Mouse (Mus musculus) forebrain, embryonic 16.5 days (tissue): ENCODE data around the gene Fibp. TPM values are rescaled to one million over a fixed set of nuclear protein-coding genes. Genes with fewer than 3 reads are reported as not detected.

Source experiments
- ATAC-seq: fragments of 200-750 bp; cut with Nextera tagmentation; 2 replicates; pipeline ENCODE4 v1.8.0; 2017; ENCODE audit warnings: mild to moderate bottlenecking, moderate library complexity
- H3K27ac ChIP-seq: fragments of 300-500 bp; sonication (generic); 2 replicates; pipeline ENCODE4 v1.5.1; 2014; ENCODE audit warnings: low read length, control low read depth
- H3K27me3 ChIP-seq: fragments of 300-500 bp; sonication (generic); replicated peaks from 2 replicates; pipeline ENCODE4 v1.6.1; 2014; ENCODE audit warnings: low read length; ENCODE audit not compliant: control insufficient read depth, insufficient read depth
- H3K36me3 ChIP-seq: fragments of 300-500 bp; sonication (generic); 2 replicates; pipeline ENCODE4 v1.6.1; 2014; ENCODE audit not compliant: control insufficient read depth, insufficient read depth
- H3K4me1 ChIP-seq: fragments of 300-500 bp; sonication (generic); replicated peaks from 2 replicates; pipeline ENCODE4 v1.6.1; 2014; ENCODE audit warnings: low read length; ENCODE audit not compliant: control insufficient read depth, insufficient read depth
- H3K4me2 ChIP-seq: fragments of 300-500 bp; sonication (generic); 2 replicates; pipeline ENCODE4 v1.6.1; 2014; ENCODE audit warnings: mild to moderate bottlenecking, low read length, control low read depth
- H3K4me3 ChIP-seq: fragments of 300-500 bp; sonication (generic); replicated peaks from 2 replicates; pipeline ENCODE4 v1.5.1; 2014; ENCODE audit warnings: mild to moderate bottlenecking, low read length, control low read depth
- H3K9ac ChIP-seq: fragments of 300-500 bp; sonication (generic); replicated peaks from 2 replicates; pipeline ENCODE4 v1.6.1; 2014; ENCODE audit warnings: low read depth, low read length, control low read depth
- H3K9me3 ChIP-seq: fragments of 300-500 bp; sonication (generic); 2 replicates; pipeline ENCODE4 v1.6.1; 2016; ENCODE audit warnings: low read length; ENCODE audit not compliant: control insufficient read depth
- WGBS: fragments of 180-500 bp; shearing (Covaris S2); extraction: QIAGEN DNeasy Blood & Tissue Kit; methylation state at CpG from one replicate; pipeline ENCODE4 v1.1.7; 2014; 5-methylcytosine and 5-hydroxymethylcytosine counted together
- polyA plus RNA-seq: library from polyadenylated mRNA; unstranded; fragments of >200 nt; fragmentation: Nextera tagmentation; extraction: Ambion mirVana; gene quantifications from 2 replicates; pipeline ENCODE4 v1.2.1, GENCODE M21; 2015

Fibp gene
- polyA plus RNA-seq, 1 experiment from 2014 or later, result 185 TPM

GRCm38 (mm10) chr19:5422267-5422666, 38.1 kb upstream of the Fibp start:
- no peak for ATAC-seq
- 81% methylated on average over 10 of the region's 10 CpGs for WGBS
- Histone ChIP-seq H3K27ac (no peak overlapping the region), H3K4me3 (no peak overlapping the region), H3K4me1 (peaks cover 37% of the 10 kb centered on the region), H3K36me3 (peaks cover 9% of the 10 kb centered on the region; the same call in 1 of the 2 replicates), H3K4me2 (no peak overlapping the region), H3K27me3 (no peaks in the 10 kb centered on the region), H3K9me3 (no peaks in the 10 kb centered on the region), H3K9ac (no peak overlapping the region)

- H3K4me1 ChIP-seq, result peaks cover 37% of the 10 kb centered on the region
- H3K4me3 ChIP-seq, result no peak overlapping the region
- H3K27me3 ChIP-seq, result no peaks in the 10 kb centered on the region
- no peak for ATAC-seq
- no peak overlapping the region for H3K27ac ChIP-seq
- H3K4me2 ChIP-seq, result no peak overlapping the region; the same call in 1 of the 2 replicates
- H3K9me3 ChIP-seq, result no peaks in the 10 kb centered on the region
- WGBS, result 71% methylated on average over 9 of the region's 9 CpGs
- peak overlapping the region; percentile 92; the same call in 1 of the 2 replicates for H3K9ac ChIP-seq
- H3K36me3 ChIP-seq, result peaks cover 9% of the 10 kb centered on the region; the same call in 1 of the 2 replicates
These were observed 37.4 kb upstream of the Fibp start for GRCm38 (mm10) chr19:5422895-5423443.

- peaks cover 9% of the 10 kb centered on the region; the same call in 1 of the 2 replicates for H3K36me3 ChIP-seq
- H3K4me3 ChIP-seq, result peak overlapping the region; percentile 78
- 63% methylated on average over 12 of the region's 12 CpGs for WGBS
- no peak overlapping the region for H3K27ac ChIP-seq
- no peaks in the 10 kb centered on the region for H3K27me3 ChIP-seq
- H3K4me2 ChIP-seq, result peak overlapping the region; percentile 91
- peak overlapping the region; percentile 92 for H3K9ac ChIP-seq
- no peaks in the 10 kb centered on the region for H3K9me3 ChIP-seq
- ATAC-seq, result no peak
- H3K4me1 ChIP-seq, result peaks cover 37% of the 10 kb centered on the region
These were observed 36.9 kb upstream of the Fibp start for GRCm38 (mm10) chr19:5423561-5423960.

- peaks cover 9% of the 10 kb centered on the region; the same call in 1 of the 2 replicates for H3K36me3 ChIP-seq
- H3K9me3 ChIP-seq, result no peaks in the 10 kb centered on the region
- peak overlapping the region; percentile 92 for H3K9ac ChIP-seq
- peak overlapping the region; percentile 80 for H3K27ac ChIP-seq
- WGBS, result under 1% methylated on average over 32 of the region's 48 CpGs
- no peak; the same call in none of the 2 replicates for ATAC-seq
- peak overlapping the region; percentile 91 for H3K4me2 ChIP-seq
- no peaks in the 10 kb centered on the region for H3K27me3 ChIP-seq
- H3K4me3 ChIP-seq, result peak overlapping the region; percentile 78
- H3K4me1 ChIP-seq, result peaks cover 37% of the 10 kb centered on the region
These were observed 36.2 kb upstream of the Fibp start for GRCm38 (mm10) chr19:5424092-5424781.

GRCm38 (mm10) chr19:5424782-5425741, 35.4 kb upstream of the Fibp start, which contains the start of the genes Drap1 and AI837181:
Gene Drap1, minus strand, starts transcription at chr19:5424979.
Gene AI837181, plus strand, starts transcription at chr19:5425144.
- peak within 1 kb of the TSS; percentile 98 for H3K9ac ChIP-seq
- H3K27me3 ChIP-seq, result no peaks in the 10 kb centered on the region
- H3K4me3 ChIP-seq, result peak within 1 kb of the TSS; percentile 78
- H3K4me2 ChIP-seq, result peak within 1 kb of the TSS; percentile 91
- peaks cover 37% of the 10 kb centered on the region for H3K4me1 ChIP-seq
- under 1% methylated on average over 73 of the region's 87 CpGs for WGBS
- peak; percentile 96 for ATAC-seq
- no peaks in the 10 kb centered on the region for H3K9me3 ChIP-seq
- peak within 1 kb of the TSS; percentile 85 for H3K27ac ChIP-seq
- H3K36me3 ChIP-seq, result peaks cover 8% of the 10 kb centered on the region; the same call in 1 of the 2 replicates

GRCm38 (mm10) chr19:5425906-5426565, 34.4 kb upstream of the Fibp start:
- Histone ChIP-seq H3K9ac (peak overlapping the region; percentile 98), H3K4me1 (peaks cover 37% of the 10 kb centered on the region), H3K27me3 (no peaks in the 10 kb centered on the region), H3K4me2 (peak overlapping the region; percentile 83), H3K36me3 (peaks cover 7% of the 10 kb centered on the region; the same call in 1 of the 2 replicates), H3K27ac (peak overlapping the region; percentile 85), H3K4me3 (peak overlapping the region; percentile 78), H3K9me3 (no peaks in the 10 kb centered on the region)
- ATAC-seq, result no peak
- 87% methylated on average over 18 of the region's 18 CpGs for WGBS

GRCm38 (mm10) chr19:5426640-5427290, 33.6 kb upstream of the Fibp start:
- H3K4me1 ChIP-seq, result peaks cover 37% of the 10 kb centered on the region
- no peak overlapping the region for H3K4me2 ChIP-seq
- no peak overlapping the region for H3K27ac ChIP-seq
- no peak for ATAC-seq
- H3K9ac ChIP-seq, result no peak overlapping the region
- H3K9me3 ChIP-seq, result no peaks in the 10 kb centered on the region
- peaks cover 7% of the 10 kb centered on the region; the same call in 1 of the 2 replicates for H3K36me3 ChIP-seq
- H3K4me3 ChIP-seq, result no peak overlapping the region
- no peaks in the 10 kb centered on the region for H3K27me3 ChIP-seq
- 92% methylated on average over 13 of the region's 13 CpGs for WGBS

- ATAC-seq, result no peak
- 91% methylated on average over 2 of the region's 2 CpGs for WGBS
- Histone ChIP-seq H3K27me3 (no peaks in the 10 kb centered on the region), H3K27ac (no peak overlapping the region), H3K9ac (no peak overlapping the region), H3K4me1 (peaks cover 25% of the 10 kb centered on the region), H3K4me3 (no peak overlapping the region), H3K36me3 (peaks cover 4% of the 10 kb centered on the region; the same call in 1 of the 2 replicates), H3K9me3 (no peaks in the 10 kb centered on the region), H3K4me2 (no peak overlapping the region)
These were observed 32.3 kb upstream of the Fibp start for GRCm38 (mm10) chr19:5428083-5428482.
